Mouse (Mus musculus): ENCODE measurements around the gene Tenm2.

Gene Tenm2

GRCm38 (mm10) chr11:36371814-36372213 is 864.0 kb downstream of the Tenm2 start:
- DNase-seq (ENCODE audit: inconsistent age in 2 of 2, low spot score in 1 of 2): no peak

GRCm38 (mm10) chr11:36365067-36365466 is 870.7 kb downstream of the Tenm2 start:
- no peak for DNase-seq (ENCODE audit: inconsistent age in 2 of 2, low spot score in 1 of 2)

GRCm38 (mm10) chr11:36364441-36364840 is 871.3 kb downstream of the Tenm2 start:
- DNase-seq (ENCODE audit: inconsistent age in 2 of 2, low spot score in 1 of 2): no peak

GRCm38 (mm10) chr11:36362514-36362913 is 873.2 kb downstream of the Tenm2 start:
- DNase-seq (ENCODE audit: inconsistent age in 2 of 2, low spot score in 1 of 2): peak in 1 of 2 experiments; percentile 54

- DNase-seq (ENCODE audit: inconsistent age in 2 of 2, low spot score in 1 of 2): no peak
These were observed 882.5 kb downstream of the Tenm2 start for GRCm38 (mm10) chr11:36353252-36353651.

GRCm38 (mm10) chr11:36351752-36352151 is 884.0 kb downstream of the Tenm2 start:
- peak in 1 of 2 experiments; percentile 32 for DNase-seq (ENCODE audit: inconsistent age in 2 of 2, low spot score in 1 of 2)

- DNase-seq (ENCODE audit: inconsistent age in 2 of 2, low spot score in 1 of 2): peak; percentile 19 to 77
These were observed 884.4 kb downstream of the Tenm2 start for GRCm38 (mm10) chr11:36351341-36351740.

- DNase-seq (ENCODE audit: inconsistent age in 2 of 2, low spot score in 1 of 2): no peak
These were observed 885.5 kb downstream of the Tenm2 start for GRCm38 (mm10) chr11:36350264-36350663.

GRCm38 (mm10) chr11:36349856-36350255 is 885.9 kb downstream of the Tenm2 start:
- DNase-seq (ENCODE audit: inconsistent age in 2 of 2, low spot score in 1 of 2): no peak

GRCm38 (mm10) chr11:36341799-36342198 is 894.0 kb downstream of the Tenm2 start:
- DNase-seq (ENCODE audit: inconsistent age in 2 of 2, low spot score in 1 of 2): no peak

- no peak for DNase-seq (ENCODE audit: inconsistent age in 2 of 2, low spot score in 1 of 2)
These were observed 897.3 kb downstream of the Tenm2 start for GRCm38 (mm10) chr11:36338424-36338823.

GRCm38 (mm10) chr11:36337063-36337462 is 898.7 kb downstream of the Tenm2 start:
- no peak for DNase-seq (ENCODE audit: inconsistent age in 2 of 2, low spot score in 1 of 2)

- no peak for DNase-seq (ENCODE audit: inconsistent age in 2 of 2, low spot score in 1 of 2)
These were observed 900.6 kb downstream of the Tenm2 start for GRCm38 (mm10) chr11:36335147-36335546.

- DNase-seq (ENCODE audit: inconsistent age in 2 of 2, low spot score in 1 of 2): peak; percentile 50 to 76
These were observed 901.5 kb downstream of the Tenm2 start for GRCm38 (mm10) chr11:36334100-36334735.

- peak; percentile 17 to 58 for DNase-seq (ENCODE audit: inconsistent age in 2 of 2, low spot score in 1 of 2)
These were observed 903.5 kb downstream of the Tenm2 start for GRCm38 (mm10) chr11:36332222-36332621.

- no peak for DNase-seq (ENCODE audit: inconsistent age in 2 of 2, low spot score in 1 of 2)
These were observed 904.2 kb downstream of the Tenm2 start for GRCm38 (mm10) chr11:36331408-36332178.

GRCm38 (mm10) chr11:36327243-36327642 is 908.5 kb downstream of the Tenm2 start:
- no peak for DNase-seq (ENCODE audit: inconsistent age in 2 of 2, low spot score in 1 of 2)

- DNase-seq (ENCODE audit: inconsistent age in 2 of 2, low spot score in 1 of 2): no peak
These were observed 926.4 kb downstream of the Tenm2 start for GRCm38 (mm10) chr11:36309317-36309716.

GRCm38 (mm10) chr11:36307276-36307675 is 928.5 kb downstream of the Tenm2 start:
- DNase-seq (ENCODE audit: inconsistent age in 2 of 2, low spot score in 1 of 2): no peak

- no peak for DNase-seq (ENCODE audit: inconsistent age in 2 of 2, low spot score in 1 of 2)
These were observed 930.3 kb downstream of the Tenm2 start for GRCm38 (mm10) chr11:36305348-36305950.

- DNase-seq (ENCODE audit: inconsistent age in 2 of 2, low spot score in 1 of 2): no peak
These were observed 932.8 kb downstream of the Tenm2 start for GRCm38 (mm10) chr11:36302913-36303371.

- DNase-seq (ENCODE audit: inconsistent age in 2 of 2, low spot score in 1 of 2): peak in 1 of 2 experiments; percentile 55
These were observed 933.7 kb downstream of the Tenm2 start for GRCm38 (mm10) chr11:36302096-36302495.
